Mouse (Mus musculus): ENCODE data around the gene Car10. TPM values are rescaled to one million over a fixed set of nuclear protein-coding genes. Genes with fewer than 3 reads are reported as not detected.

The Car10 gene
- polyA plus RNA-seq, 1 experiment from 2014 or later, result 6.3 TPM

- no peak overlapping the region for H3K4me3 ChIP-seq (ENCODE audit: low read depth, low read length)
- no peaks in the 10 kb centered on the region for H3K27me3 ChIP-seq (replicated peaks; ENCODE audit: control insufficient read depth, insufficient read depth, low read length)
- H3K36me3 ChIP-seq (ENCODE audit: control insufficient read depth, insufficient read depth, low read length), result no peaks in the 10 kb centered on the region
- DNase-seq (ENCODE audit: low spot score) (no peak), ATAC-seq (no peak)
- H3K9ac ChIP-seq (ENCODE audit: low read length), result no peak overlapping the region
- H3K4me1 ChIP-seq (ENCODE audit: control insufficient read depth, insufficient read depth, low read length), result no peaks in the 10 kb centered on the region
- 90% methylated on average over 1 of the region's 1 CpGs for WGBS
- no peak overlapping the region for H3K27ac ChIP-seq (ENCODE audit: low read depth, low read length)
- H3K4me2 ChIP-seq (ENCODE audit: low read length), result no peak overlapping the region
- H3K9me3 ChIP-seq (replicated peaks; ENCODE audit: control insufficient read depth, low read length), result no peaks in the 10 kb centered on the region
Observed at GRCm38 (mm10) chr11:93137841-93138240, 40.0 kb downstream of the Car10 start.

GRCm38 (mm10) chr11:93141727-93142126 is 43.9 kb downstream of the Car10 start:
- Histone ChIP-seq H3K4me3 (ENCODE audit: low read depth, low read length) (no peak overlapping the region), H3K4me1 (ENCODE audit: control insufficient read depth, insufficient read depth, low read length) (no peaks in the 10 kb centered on the region), H3K9ac (ENCODE audit: low read length) (no peak overlapping the region), H3K4me2 (ENCODE audit: low read length) (no peak overlapping the region), H3K9me3 (replicated peaks; ENCODE audit: control insufficient read depth, low read length) (no peaks in the 10 kb centered on the region), H3K36me3 (ENCODE audit: control insufficient read depth, insufficient read depth, low read length) (no peaks in the 10 kb centered on the region), H3K27ac (ENCODE audit: low read depth, low read length) (no peak overlapping the region), H3K27me3 (replicated peaks; ENCODE audit: control insufficient read depth, insufficient read depth, low read length) (no peaks in the 10 kb centered on the region)
- ATAC-seq, result no peak
- WGBS, result 85% methylated on average over 1 of the region's 1 CpGs
- no peak for DNase-seq (ENCODE audit: low spot score)

GRCm38 (mm10) chr11:93144544-93144943 is 46.7 kb downstream of the Car10 start:
- 11% methylated on average over 2 of the region's 2 CpGs for WGBS
- no peaks in the 10 kb centered on the region for H3K4me1 ChIP-seq (ENCODE audit: control insufficient read depth, insufficient read depth, low read length)
- H3K9ac ChIP-seq (ENCODE audit: low read length), result no peak overlapping the region
- ATAC-seq (0 out of 2 replicates have a peak, but pooled peaks have one; percentile 57), DNase-seq (ENCODE audit: low spot score) (peak; percentile 87)
- no peak overlapping the region for H3K27ac ChIP-seq (ENCODE audit: low read depth, low read length)
- no peaks in the 10 kb centered on the region for H3K9me3 ChIP-seq (replicated peaks; ENCODE audit: control insufficient read depth, low read length)
- no peak overlapping the region for H3K4me2 ChIP-seq (ENCODE audit: low read length)
- no peaks in the 10 kb centered on the region for H3K27me3 ChIP-seq (replicated peaks; ENCODE audit: control insufficient read depth, insufficient read depth, low read length)
- H3K4me3 ChIP-seq (ENCODE audit: low read depth, low read length), result no peak overlapping the region
- no peaks in the 10 kb centered on the region for H3K36me3 ChIP-seq (ENCODE audit: control insufficient read depth, insufficient read depth, low read length)

GRCm38 (mm10) chr11:93154910-93155309 is 57.1 kb downstream of the Car10 start:
- Histone ChIP-seq H3K27ac (ENCODE audit: low read depth, low read length) (no peak overlapping the region), H3K36me3 (ENCODE audit: control insufficient read depth, insufficient read depth, low read length) (no peaks in the 10 kb centered on the region), H3K9me3 (replicated peaks; ENCODE audit: control insufficient read depth, low read length) (no peaks in the 10 kb centered on the region), H3K9ac (ENCODE audit: low read length) (no peak overlapping the region), H3K4me2 (ENCODE audit: low read length) (no peak overlapping the region), H3K27me3 (replicated peaks; ENCODE audit: control insufficient read depth, insufficient read depth, low read length) (no peaks in the 10 kb centered on the region), H3K4me3 (ENCODE audit: low read depth, low read length) (no peak overlapping the region), H3K4me1 (ENCODE audit: control insufficient read depth, insufficient read depth, low read length) (no peaks in the 10 kb centered on the region)
- WGBS, result 53% methylated on average over 3 of the region's 3 CpGs
- no peak for ATAC-seq
- no peak for DNase-seq (ENCODE audit: low spot score)

GRCm38 (mm10) chr11:93172430-93172829 is 74.6 kb downstream of the Car10 start:
- Histone ChIP-seq H3K27me3 (replicated peaks; ENCODE audit: control insufficient read depth, insufficient read depth, low read length) (no peaks in the 10 kb centered on the region), H3K36me3 (ENCODE audit: control insufficient read depth, insufficient read depth, low read length) (no peaks in the 10 kb centered on the region), H3K4me2 (ENCODE audit: low read length) (no peak overlapping the region), H3K4me3 (ENCODE audit: low read depth, low read length) (no peak overlapping the region), H3K27ac (ENCODE audit: low read depth, low read length) (no peak overlapping the region), H3K9me3 (replicated peaks; ENCODE audit: control insufficient read depth, low read length) (no peaks in the 10 kb centered on the region), H3K9ac (ENCODE audit: low read length) (no peak overlapping the region), H3K4me1 (ENCODE audit: control insufficient read depth, insufficient read depth, low read length) (no peaks in the 10 kb centered on the region)
- ATAC-seq (no peak), DNase-seq (ENCODE audit: low spot score) (no peak)

- Histone ChIP-seq H3K9ac (ENCODE audit: low read length) (no peak overlapping the region), H3K36me3 (ENCODE audit: control insufficient read depth, insufficient read depth, low read length) (no peaks in the 10 kb centered on the region), H3K4me2 (ENCODE audit: low read length) (no peak overlapping the region), H3K4me3 (ENCODE audit: low read depth, low read length) (no peak overlapping the region), H3K4me1 (ENCODE audit: control insufficient read depth, insufficient read depth, low read length) (no peaks in the 10 kb centered on the region), H3K27me3 (replicated peaks; ENCODE audit: control insufficient read depth, insufficient read depth, low read length) (no peaks in the 10 kb centered on the region), H3K9me3 (replicated peaks; ENCODE audit: control insufficient read depth, low read length) (no peaks in the 10 kb centered on the region), H3K27ac (ENCODE audit: low read depth, low read length) (no peak overlapping the region)
- no peak for DNase-seq (ENCODE audit: low spot score)
- ATAC-seq, result no peak
- WGBS, result 100% methylated on average over 1 of the region's 1 CpGs
Observed at GRCm38 (mm10) chr11:93173533-93174308, 75.9 kb downstream of the Car10 start.

- H3K4me1 ChIP-seq (ENCODE audit: control insufficient read depth, insufficient read depth, low read length), result no peaks in the 10 kb centered on the region
- no peak for ATAC-seq
- DNase-seq (ENCODE audit: low spot score), result no peak
- H3K36me3 ChIP-seq (ENCODE audit: control insufficient read depth, insufficient read depth, low read length), result no peaks in the 10 kb centered on the region
- no peak overlapping the region for H3K27ac ChIP-seq (ENCODE audit: low read depth, low read length)
- no peaks in the 10 kb centered on the region for H3K9me3 ChIP-seq (replicated peaks; ENCODE audit: control insufficient read depth, low read length)
- WGBS, result 82% methylated on average over 4 of the region's 4 CpGs
- H3K4me2 ChIP-seq (ENCODE audit: low read length), result no peak overlapping the region
- no peak overlapping the region for H3K4me3 ChIP-seq (ENCODE audit: low read depth, low read length)
- H3K9ac ChIP-seq (ENCODE audit: low read length), result no peak overlapping the region
- H3K27me3 ChIP-seq (replicated peaks; ENCODE audit: control insufficient read depth, insufficient read depth, low read length), result no peaks in the 10 kb centered on the region
Observed at GRCm38 (mm10) chr11:93185477-93185876, 87.6 kb downstream of the Car10 start.

- no peak for DNase-seq (ENCODE audit: low spot score)
- Histone ChIP-seq H3K36me3 (ENCODE audit: control insufficient read depth, insufficient read depth, low read length) (no peaks in the 10 kb centered on the region), H3K27ac (ENCODE audit: low read depth, low read length) (no peak overlapping the region), H3K9ac (ENCODE audit: low read length) (no peak overlapping the region), H3K27me3 (replicated peaks; ENCODE audit: control insufficient read depth, insufficient read depth, low read length) (no peaks in the 10 kb centered on the region), H3K4me3 (ENCODE audit: low read depth, low read length) (no peak overlapping the region), H3K4me2 (ENCODE audit: low read length) (no peak overlapping the region), H3K9me3 (replicated peaks; ENCODE audit: control insufficient read depth, low read length) (no peaks in the 10 kb centered on the region), H3K4me1 (ENCODE audit: control insufficient read depth, insufficient read depth, low read length) (no peaks in the 10 kb centered on the region)
- WGBS, result 81% methylated on average over 2 of the region's 2 CpGs
- no peak for ATAC-seq
Observed at GRCm38 (mm10) chr11:93186163-93186562, 88.3 kb downstream of the Car10 start.

- Histone ChIP-seq H3K9ac (ENCODE audit: low read length) (no peak overlapping the region), H3K27me3 (replicated peaks; ENCODE audit: control insufficient read depth, insufficient read depth, low read length) (no peaks in the 10 kb centered on the region), H3K4me3 (ENCODE audit: low read depth, low read length) (no peak overlapping the region), H3K9me3 (replicated peaks; ENCODE audit: control insufficient read depth, low read length) (no peaks in the 10 kb centered on the region), H3K36me3 (ENCODE audit: control insufficient read depth, insufficient read depth, low read length) (no peaks in the 10 kb centered on the region), H3K27ac (ENCODE audit: low read depth, low read length) (no peak overlapping the region), H3K4me2 (ENCODE audit: low read length) (no peak overlapping the region), H3K4me1 (ENCODE audit: control insufficient read depth, insufficient read depth, low read length) (no peaks in the 10 kb centered on the region)
- no peak for DNase-seq (ENCODE audit: low spot score)
- ATAC-seq, result no peak
- WGBS, result 87% methylated on average over 5 of the region's 5 CpGs
Observed at GRCm38 (mm10) chr11:93188621-93189020, 90.8 kb downstream of the Car10 start.

Data from forebrain, embryonic 14.5 days (tissue).